Mouse (Mus musculus): Measurements from ENCODE around the gene Myo7a.

Myo7a gene

DNA sequence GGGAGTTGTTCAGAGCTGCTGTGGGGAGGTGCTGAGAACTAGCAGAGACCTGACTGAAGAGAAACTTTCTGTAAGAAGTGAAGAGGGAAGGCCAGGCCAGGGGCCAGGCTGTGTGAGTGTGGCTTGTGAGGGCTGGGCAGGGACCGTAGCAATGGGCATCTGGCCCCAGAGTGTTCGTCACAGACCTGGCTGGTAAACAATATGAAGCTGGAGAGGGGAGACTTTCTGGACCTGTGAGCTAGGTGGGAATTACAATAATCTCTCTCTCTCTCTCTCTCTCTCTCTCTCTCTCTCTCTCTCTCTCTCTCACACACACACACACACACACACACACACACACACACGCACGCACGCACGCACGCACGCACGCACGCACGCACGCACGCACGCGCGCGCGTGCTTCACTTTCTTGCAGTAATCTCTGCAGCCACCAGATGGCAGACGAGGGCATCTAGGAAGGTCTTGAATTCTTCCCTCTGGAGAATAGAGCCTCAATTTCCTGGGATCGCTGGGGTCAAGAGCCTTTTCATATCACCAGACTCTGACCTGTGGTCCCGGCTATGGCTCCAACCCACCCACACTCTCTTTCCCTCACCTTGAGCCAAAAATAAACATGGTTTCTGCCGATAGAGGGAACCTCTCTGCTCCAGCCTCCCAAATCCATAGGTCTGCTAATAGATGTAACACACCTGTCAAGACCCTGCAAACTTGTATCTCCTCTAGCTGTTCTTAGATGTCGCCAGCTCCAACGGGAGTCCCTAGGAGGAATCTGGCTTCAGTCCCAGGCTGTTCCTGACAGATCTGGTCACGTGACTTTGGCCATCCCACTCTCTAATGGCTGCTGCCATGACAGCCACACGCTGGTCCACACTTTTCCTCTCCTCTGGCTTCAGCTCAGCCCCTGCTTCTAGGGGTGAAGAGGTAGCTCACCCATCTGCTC is 16.1 kb downstream of the Myo7a start:
- DNase-seq (ENCODE audit: low spot score in 2 of 2) = peak in 1 of 2 experiments; percentile 77

DNA sequence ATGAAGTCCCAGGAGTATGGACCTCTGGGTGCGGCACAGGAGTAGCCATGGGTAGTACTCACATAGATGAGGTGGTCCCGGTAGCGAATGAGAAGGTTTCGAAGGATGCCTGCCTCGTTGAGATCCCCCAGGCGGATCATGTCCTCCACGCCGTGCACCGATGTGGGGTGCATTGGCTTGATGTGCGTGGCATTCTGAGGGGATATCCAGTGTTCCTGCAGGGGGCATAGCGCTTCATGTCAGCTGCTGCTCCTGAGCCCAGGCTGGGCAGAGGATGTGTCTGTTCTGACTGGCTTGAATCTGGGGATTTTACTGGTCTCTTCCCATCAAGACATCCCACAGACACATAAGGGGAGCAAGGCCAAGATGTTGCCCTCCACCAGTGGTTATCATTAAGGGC is 16.8 kb downstream of the Myo7a start:
- DNase-seq (ENCODE audit: low spot score in 2 of 2) = no peak

DNA sequence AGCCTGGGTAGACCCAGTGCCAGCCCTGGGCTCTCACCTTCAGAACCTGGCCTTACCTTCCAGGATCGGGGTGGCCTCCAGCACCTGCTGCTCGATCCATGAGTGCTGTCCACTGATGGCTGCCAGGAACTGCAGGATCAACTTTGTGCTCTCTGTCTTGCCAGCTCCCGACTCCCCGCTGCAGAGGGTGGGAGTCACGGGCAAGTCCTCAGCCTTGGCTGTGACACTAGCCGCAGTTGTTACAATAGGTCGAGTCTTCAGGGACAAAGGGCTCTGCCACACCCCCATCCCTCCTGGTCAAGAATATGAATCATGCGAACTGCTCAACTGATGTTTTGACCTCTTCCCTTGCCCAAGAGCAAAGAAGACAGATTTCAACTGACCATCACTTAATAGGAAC is 21.8 kb downstream of the Myo7a start:
- no peak for DNase-seq (ENCODE audit: low spot score in 2 of 2)

DNA sequence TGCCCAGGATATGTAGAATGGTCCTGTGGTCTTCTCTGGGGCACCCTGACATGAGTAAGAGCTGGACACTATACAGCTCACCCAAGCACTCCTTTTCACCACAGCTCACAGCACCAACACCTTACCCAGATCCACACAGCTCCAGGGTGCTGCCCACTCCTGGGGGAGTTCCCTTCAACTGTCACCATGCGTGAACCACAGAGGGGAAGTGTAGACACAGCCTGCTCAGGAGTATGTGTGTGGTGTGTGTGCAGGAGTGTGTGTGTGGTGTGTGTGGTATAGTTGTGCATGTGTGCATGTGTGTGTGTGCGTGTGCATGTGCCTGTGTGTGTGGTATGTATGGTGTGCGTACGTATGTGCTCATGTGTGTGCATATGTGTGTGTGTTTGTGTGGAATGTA is 23.5 kb downstream of the Myo7a start:
- DNase-seq (ENCODE audit: low spot score in 2 of 2) = no peak

DNA sequence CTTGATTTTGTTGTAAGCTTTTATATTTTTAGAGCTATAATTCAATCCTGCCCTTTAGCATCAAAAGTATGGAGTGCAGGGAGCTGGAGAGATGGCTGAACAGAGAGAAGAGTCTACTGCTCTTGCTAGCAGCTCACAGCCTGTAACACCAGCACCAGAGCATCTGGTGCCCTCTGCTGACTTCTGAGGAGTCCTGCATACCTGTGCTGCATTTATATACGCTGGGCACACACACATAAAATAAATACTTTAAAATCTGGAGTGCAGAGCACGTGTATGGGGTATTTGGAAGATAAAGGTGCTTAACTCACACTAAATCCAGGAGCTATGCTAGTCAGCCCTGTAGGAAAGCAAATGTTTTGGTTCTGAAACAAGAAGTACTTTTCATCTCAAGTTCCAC is 33.0 kb downstream of the Myo7a start:
- no peak for DNase-seq (ENCODE audit: low spot score in 2 of 2)

DNA sequence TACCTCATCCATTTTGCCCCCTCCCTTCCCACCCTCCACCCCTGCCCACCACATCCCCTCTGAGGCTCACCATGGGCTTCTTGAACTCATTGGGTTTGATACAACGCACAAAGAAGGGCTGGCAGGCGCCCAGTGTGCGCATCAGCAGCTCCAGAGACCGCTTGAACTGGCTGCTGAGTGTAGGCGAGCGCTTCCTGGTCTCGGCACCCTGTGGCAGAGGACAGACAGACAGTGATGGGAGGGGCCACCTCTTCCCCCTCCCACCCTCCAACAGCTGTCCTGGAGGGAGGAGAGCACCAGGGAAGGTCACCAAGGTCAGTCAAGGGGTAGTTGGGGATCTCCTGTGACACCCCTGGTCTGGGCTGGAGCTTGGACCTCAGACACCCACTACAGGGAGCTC is 34.0 kb downstream of the Myo7a start:
- DNase-seq (ENCODE audit: low spot score in 2 of 2) = no peak

DNA sequence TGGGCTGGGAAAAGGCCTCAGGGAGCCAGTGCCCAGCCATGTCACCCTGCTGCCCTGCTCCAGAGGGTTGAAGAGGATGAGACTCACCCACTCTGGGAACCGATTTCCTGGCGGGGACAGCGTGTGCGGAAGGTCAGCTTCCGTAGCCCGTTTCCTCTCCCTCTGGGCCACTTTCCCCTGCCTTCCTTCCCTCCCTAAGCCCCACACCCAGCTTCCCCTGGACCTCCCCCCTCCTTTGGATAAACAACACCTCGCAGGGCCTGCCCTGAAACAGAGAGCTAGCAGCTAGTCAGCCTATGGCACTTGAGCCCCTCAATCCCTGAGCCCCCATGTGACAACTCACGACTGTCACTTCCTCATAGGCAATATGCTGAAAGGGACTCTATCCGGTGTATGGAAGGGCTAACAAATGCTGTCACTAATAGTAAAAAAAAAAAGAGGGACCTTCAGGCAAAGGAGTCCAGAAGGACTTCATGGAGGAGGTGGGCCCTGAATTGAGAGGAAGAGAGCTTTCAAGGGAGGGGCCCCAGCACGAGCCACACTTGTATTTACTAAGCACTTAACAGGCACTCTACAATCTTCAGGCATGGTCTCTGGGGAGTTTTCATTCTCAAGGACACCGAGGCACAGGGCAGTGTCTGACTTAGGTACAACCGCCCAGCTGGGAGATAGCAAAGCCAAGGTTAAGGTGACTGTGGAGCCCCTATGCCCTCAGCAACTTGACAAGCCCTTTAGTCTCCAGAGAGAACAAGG is 34.6 kb downstream of the Myo7a start:
- no peak for DNase-seq (ENCODE audit: low spot score in 2 of 2)

DNA sequence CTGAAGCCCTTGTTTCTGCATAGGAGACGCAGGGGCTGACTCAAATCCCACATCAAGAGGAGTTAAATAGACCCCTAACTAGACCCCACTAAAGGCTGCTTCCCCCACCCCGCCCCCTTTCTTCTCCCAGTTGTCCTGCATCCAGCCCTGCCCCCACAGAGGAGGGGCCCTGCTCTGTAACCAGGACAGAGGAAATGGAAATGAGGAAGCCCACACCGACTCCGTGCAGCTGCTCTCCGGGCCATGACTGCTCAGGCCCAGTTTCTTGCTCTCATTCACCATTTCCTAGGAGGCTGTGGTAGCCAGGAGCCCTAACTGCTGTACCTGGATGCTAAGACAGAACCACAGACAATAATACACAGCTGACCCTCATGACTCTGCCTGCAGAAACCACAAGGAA is 36.9 kb downstream of the Myo7a start:
- no peak for DNase-seq (ENCODE audit: low spot score in 2 of 2)

DNA sequence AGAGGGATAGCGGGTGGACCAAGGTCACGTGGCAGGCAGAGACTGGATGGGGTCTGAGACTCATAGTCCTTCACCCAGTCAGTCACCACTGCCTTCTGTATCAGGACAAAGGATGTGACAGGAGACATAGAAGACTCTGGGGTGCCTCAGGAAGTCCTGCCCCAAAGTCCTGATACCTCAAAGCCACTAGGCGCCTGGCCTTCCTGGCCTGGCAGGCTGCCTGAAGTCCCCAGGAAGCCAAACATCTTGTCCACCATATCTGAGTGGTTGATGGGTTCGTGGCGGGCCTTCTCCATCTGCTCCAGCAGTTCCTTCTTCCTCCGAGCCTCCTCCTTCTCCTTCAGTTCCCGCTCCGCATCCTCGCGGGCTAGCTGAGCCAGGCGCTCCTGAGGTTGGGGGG is 41.9 kb downstream of the Myo7a start:
- no peak for DNase-seq (ENCODE audit: low spot score in 2 of 2)

DNA sequence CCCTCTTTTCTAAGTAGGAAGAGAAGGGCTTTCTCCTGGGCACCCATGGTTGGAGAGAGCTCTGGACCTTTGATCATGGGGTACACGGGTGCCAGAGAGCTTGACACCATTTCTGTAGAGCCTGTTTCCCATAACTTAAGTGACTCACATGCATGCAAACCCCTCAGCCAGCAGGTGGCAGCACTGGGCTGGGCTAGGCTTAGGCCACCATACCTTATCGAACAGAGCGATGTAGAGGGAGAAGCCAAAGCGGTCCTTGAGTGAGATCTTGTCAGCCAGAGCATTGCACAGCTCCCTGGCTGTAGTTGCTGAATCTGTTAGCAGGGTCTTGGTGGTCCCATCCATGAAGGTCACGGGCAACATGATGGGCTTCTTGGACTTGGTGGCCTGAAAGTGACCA is 47.7 kb downstream of the Myo7a start:
- DNase-seq (ENCODE audit: low spot score in 2 of 2) = peak; percentile 39 to 70

DNA sequence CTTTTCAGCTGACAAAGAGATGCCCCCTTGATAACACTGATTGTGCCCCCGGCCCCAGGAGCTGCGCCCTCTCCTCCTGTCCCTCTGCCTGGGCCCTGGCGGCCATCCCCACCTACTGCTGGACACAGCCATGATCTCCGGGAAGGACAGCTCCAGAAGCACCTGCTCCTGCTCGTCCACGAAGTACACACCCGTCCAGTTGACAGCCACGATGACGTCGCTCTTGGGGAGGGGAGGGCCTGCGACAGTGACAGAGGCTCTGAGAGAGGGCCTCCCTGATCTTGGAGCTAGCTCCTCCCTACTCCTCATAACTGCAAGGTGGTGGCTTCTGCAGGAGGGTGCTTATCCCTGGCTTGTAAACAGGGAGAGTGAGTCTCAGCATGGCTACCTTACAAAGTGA is 53.1 kb downstream of the Myo7a start:
- no peak for DNase-seq (ENCODE audit: low spot score in 2 of 2)

DNA sequence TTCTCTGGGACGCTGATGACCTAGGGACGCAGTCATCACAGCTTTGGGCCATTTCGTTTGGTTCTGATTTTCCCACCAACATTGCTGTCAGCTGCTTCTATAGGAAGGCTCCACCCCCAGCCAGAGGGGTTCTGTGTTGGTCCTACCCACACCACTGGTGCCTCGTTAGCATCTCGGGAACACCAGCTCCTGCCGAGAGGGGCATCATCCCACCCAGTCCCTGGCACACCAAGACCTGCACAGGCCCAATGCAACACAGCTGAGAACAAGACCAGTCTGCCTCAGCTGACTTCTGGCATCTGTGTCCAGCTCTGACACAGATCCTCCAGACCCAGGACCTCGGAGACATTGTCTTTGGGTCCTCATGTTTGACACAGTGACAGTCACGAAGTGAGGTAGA is 64.4 kb downstream of the Myo7a start:
- DNase-seq (ENCODE audit: low spot score in 2 of 2) = no peak

DNA sequence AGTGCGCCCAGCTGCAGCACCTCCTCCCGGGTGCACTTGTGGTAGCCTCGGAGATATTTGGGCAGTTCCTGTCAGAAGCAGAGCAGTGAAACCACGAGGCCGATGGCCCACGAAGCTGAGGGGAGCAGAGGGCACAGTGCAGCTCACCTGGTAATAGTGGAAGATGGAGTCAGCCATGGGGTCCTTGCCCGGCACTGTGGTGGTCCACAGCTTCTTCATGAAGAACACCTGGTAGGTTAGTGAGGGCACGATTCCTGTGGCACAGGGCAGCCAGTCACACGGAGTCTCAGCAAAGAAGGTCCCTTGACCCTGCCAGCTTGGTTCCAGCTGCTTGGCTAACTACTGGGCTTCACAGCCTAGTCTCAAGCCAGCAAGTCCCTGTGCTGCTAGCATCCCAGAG is 64.9 kb downstream of the Myo7a start:
- DNase-seq (ENCODE audit: low spot score in 2 of 2) = no peak

DNA sequence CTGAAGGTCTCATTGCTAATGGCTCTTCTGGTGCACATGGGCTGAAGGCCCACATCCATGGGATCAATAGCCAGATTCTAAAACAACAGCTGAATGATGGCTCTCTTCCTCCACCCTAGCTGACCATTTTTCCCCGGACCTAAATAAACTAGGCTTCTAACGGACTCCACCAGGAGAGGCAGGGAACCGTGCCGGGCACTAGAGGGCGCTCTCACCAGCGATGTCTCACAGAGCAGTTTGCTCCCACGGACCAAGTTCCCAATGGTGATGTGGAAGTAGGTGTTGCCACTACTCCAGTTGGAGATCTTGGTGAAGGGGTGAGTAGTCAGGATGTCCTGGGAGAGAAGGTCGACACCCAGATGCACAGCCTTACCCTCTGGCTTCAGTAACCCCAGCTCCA is 67.3 kb downstream of the Myo7a start:
- DNase-seq (ENCODE audit: low spot score in 2 of 2) = peak in 1 of 2 experiments; percentile 4

DNA sequence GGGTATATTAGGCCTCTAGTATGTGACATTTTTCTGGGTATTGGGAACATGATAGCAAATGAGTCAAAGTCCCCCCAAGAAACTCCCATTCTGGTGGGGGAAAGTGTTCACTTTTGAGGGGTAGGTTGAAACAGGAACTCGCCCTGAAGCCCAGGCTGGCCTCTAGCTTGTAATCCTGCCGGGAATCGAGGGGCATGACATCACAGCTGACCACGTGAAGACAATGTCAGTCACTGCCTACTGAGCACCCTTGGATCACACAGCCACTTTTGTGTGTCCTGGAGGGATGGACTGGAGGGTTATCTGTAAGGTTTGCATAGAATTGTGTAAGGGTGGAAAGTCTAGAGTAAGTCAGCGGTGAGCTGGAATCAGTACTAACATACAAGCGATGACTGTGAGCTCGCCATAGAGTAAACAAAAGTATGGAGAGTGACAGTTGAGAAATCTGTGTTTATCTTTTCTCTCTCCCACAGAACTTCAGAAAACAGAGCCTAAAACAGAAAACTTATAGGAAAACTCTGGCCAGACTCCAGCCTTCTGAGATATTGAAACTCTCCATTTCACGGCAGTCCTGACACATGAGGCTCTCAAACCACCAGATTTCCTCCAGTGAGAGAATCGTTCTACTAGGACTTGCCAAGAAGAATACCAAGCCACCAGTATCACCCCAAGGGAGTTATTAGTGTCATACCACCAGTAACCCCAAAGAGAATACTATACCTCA is 71.1 kb downstream of the Myo7a start:
- no peak for DNase-seq (ENCODE audit: low spot score in 2 of 2)

DNA sequence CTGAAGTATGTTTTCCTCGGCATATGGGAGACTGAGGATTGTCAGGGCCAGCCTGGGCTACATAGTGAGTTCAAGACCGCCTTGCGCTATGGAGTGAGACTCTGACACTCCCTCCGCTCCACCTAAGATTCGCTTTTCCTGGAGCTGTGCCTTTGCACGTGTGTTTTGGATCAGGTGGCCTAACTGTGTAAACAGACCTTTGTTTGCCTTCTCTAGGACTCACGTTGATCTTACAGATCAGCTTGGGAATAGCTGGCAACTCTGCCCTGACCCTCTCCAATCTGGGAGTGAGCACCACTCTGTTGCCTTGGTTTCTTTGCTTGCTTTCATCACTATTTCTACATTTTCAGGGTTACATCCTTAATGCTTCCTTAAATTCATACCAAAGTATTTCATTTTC is 116.7 kb downstream of the Myo7a start:
- DNase-seq (ENCODE audit: low spot score in 2 of 2) = no peak

All from heart, adult 9 months (tissue).